Mouse (Mus musculus) limb, embryonic 15.5 days (tissue): ENCODE data around the gene C4b. TPM values are rescaled to one million over a fixed set of nuclear protein-coding genes. Genes with fewer than 3 reads are reported as not detected.

Experiments used
- ATAC-seq: fragments of 200-750 bp; cut with Nextera tagmentation; 2 replicates; pipeline ENCODE4 v1.8.0; 2017; ENCODE audit warnings: low read depth, moderate TSS enrichment; ENCODE audit not compliant: insufficient number of reproducible peaks, low FRiP score, low TSS enrichment
- H3K27ac ChIP-seq: fragments of 300-500 bp; sonication (generic); 2 replicates; pipeline ENCODE4 v1.5.1; 2015; ENCODE audit warnings: moderate library complexity, mild to moderate bottlenecking, inconsistent platforms
- H3K27me3 ChIP-seq: fragments of 300-500 bp; sonication (generic); 2 replicates; pipeline ENCODE4 v1.6.1; 2015; ENCODE audit warnings: inconsistent platforms
- H3K36me3 ChIP-seq: fragments of 300-500 bp; sonication (generic); 2 replicates; pipeline ENCODE4 v1.6.1; 2015; ENCODE audit warnings: inconsistent platforms
- H3K4me1 ChIP-seq: fragments of 300-500 bp; sonication (generic); 2 replicates; pipeline ENCODE4 v1.6.1; 2015; ENCODE audit warnings: inconsistent platforms
- H3K4me2 ChIP-seq: fragments of 300-500 bp; sonication (generic); 2 replicates; pipeline ENCODE4 v1.6.1; 2015; ENCODE audit warnings: mild to moderate bottlenecking, inconsistent platforms
- H3K4me3 ChIP-seq: fragments of 300-500 bp; sonication (generic); 2 replicates; pipeline ENCODE4 v1.5.1; 2015; ENCODE audit warnings: mild to moderate bottlenecking, inconsistent platforms
- H3K9ac ChIP-seq: fragments of 300-500 bp; sonication (generic); 2 replicates; pipeline ENCODE4 v1.6.1; 2015; ENCODE audit warnings: inconsistent platforms
- H3K9me3 ChIP-seq: fragments of 300-500 bp; sonication (generic); 2 replicates; pipeline ENCODE4 v1.6.1; 2016; ENCODE audit warnings: inconsistent platforms
- whole genome bisulfite sequencing: fragments of 180-500 bp; shearing (Covaris S2); methylation state at CpG from one replicate; pipeline ENCODE4 v1.1.7; 2015; 5-methylcytosine and 5-hydroxymethylcytosine counted together
- microRNA-seq: library from miRNA; unstranded; fragments of <30 nt; microRNA quantifications from one replicate; pipeline ENCODE4, GENCODE M21; 2016
- polyA plus RNA-seq: library from polyadenylated mRNA; unstranded; fragments of >200 nt; fragmentation: Nextera tagmentation; extraction: Ambion mirVana; gene quantifications from 2 replicates; pipeline ENCODE4 v1.2.1, GENCODE M21; 2015

The C4b gene
- polyA plus RNA-seq, 1 experiment from 2014 or later: 1.5 TPM

- no peak for ATAC-seq
- 72% methylated on average over 24 of the region's 26 CpGs for WGBS
- H3K36me3 ChIP-seq: no peaks in the 10 kb centered on the region
- H3K27me3 ChIP-seq: peaks cover 57% of the 10 kb centered on the region
- H3K4me1 ChIP-seq: peaks cover 27% of the 10 kb centered on the region
- H3K4me3 ChIP-seq: no peak overlapping the region
- H3K9ac ChIP-seq: no peak overlapping the region
- H3K4me2 ChIP-seq: no peak overlapping the region
- H3K27ac ChIP-seq: no peak overlapping the region
- no peaks in the 10 kb centered on the region for H3K9me3 ChIP-seq
These were observed 63.5 kb downstream of the C4b start for GRCm38 (mm10) chr17:34680191-34680590.

Small RNA genes lying within 50 kb of the gene (microRNA-seq; reads per million reads assigned to microRNA genes)
- gene Gm27471: not detected

Other genes with a start within 250 kb of the C4b start
- not detected in 2 replicates for gene Btnl6, start 226.5 kb downstream of the C4b start, polyA plus RNA-seq
- gene Notch4, start 179.6 kb downstream of the C4b start, polyA plus RNA-seq: 3.4 and 5.9 TPM in 2 replicates
- gene Gpsm3, start 154.1 kb downstream of the C4b start, polyA plus RNA-seq: 7.2 and 10.1 TPM in 2 replicates
- 9.6 and 9.8 TPM in 2 replicates for gene Pbx2, start 152.6 kb downstream of the C4b start, polyA plus RNA-seq
- 2.0 and 2.5 TPM in 2 replicates for gene Ager, start 146.0 kb downstream of the C4b start, polyA plus RNA-seq
- gene Rnf5, start 140.2 kb downstream of the C4b start, polyA plus RNA-seq: 107 and 111 TPM in 2 replicates
- 45.8 and 50.6 TPM in 2 replicates for gene Agpat1, start 139.6 kb downstream of the C4b start, polyA plus RNA-seq
- gene Egfl8, start 127.9 kb downstream of the C4b start, polyA plus RNA-seq: 8.3 and 13.4 TPM in 2 replicates
- 26.8 and 29.9 TPM in 2 replicates for gene Ppt2, start 115.4 kb downstream of the C4b start, polyA plus RNA-seq
- gene Prrt1, start 114.3 kb downstream of the C4b start, polyA plus RNA-seq: 0.46 and 0.60 TPM in 2 replicates
- 15.5 and 17.1 TPM in 2 replicates for gene Fkbpl, start 99.1 kb downstream of the C4b start, polyA plus RNA-seq
- 85.4 and 88.3 TPM in 2 replicates for gene Atf6b, start 96.7 kb downstream of the C4b start, polyA plus RNA-seq
- gene Tnxb, start 73.3 kb downstream of the C4b start, polyA plus RNA-seq: 1.9 and 4.2 TPM in 2 replicates
- gene Cyp21a1, start 60.7 kb upstream of the C4b start, polyA plus RNA-seq: 0.12 and 0.25 TPM in 2 replicates
- gene Stk19, start 93.1 kb upstream of the C4b start, polyA plus RNA-seq: 26.1 and 29.3 TPM in 2 replicates
- gene Dxo, start 93.1 kb upstream of the C4b start, polyA plus RNA-seq: 62.1 and 65.8 TPM in 2 replicates
- gene Skiv2l, start 106.3 kb upstream of the C4b start, polyA plus RNA-seq: 47.2 and 47.4 TPM in 2 replicates
- gene Nelfe, start 106.5 kb upstream of the C4b start, polyA plus RNA-seq: 90.1 and 96.4 TPM in 2 replicates
- 2.8 and 3.6 TPM in 2 replicates for gene Cfb, start 118.6 kb upstream of the C4b start, polyA plus RNA-seq
- gene Zbtb12, start 135.6 kb upstream of the C4b start, polyA plus RNA-seq: 1.7 and 2.8 TPM in 2 replicates
- gene Gm20547, start 138.2 kb upstream of the C4b start, polyA plus RNA-seq: not detected in 2 replicates
- gene C2, start 154.4 kb upstream of the C4b start, polyA plus RNA-seq: 4.6 and 5.2 TPM in 2 replicates
- gene Ehmt2, start 154.6 kb upstream of the C4b start, polyA plus RNA-seq: 64.6 and 78.1 TPM in 2 replicates
- 0.17 TPM in 1 of 2 replicates, not detected in the other for gene Slc44a4, start 170.6 kb upstream of the C4b start, polyA plus RNA-seq
- gene Neu1, start 187.4 kb upstream of the C4b start, polyA plus RNA-seq: 20.1 and 20.5 TPM in 2 replicates
- gene Hspa1b, start 215.4 kb upstream of the C4b start, polyA plus RNA-seq: 3.3 and 3.6 TPM in 2 replicates
- not detected in 2 replicates for gene Gm20481, start 226.0 kb upstream of the C4b start, polyA plus RNA-seq
- gene Hspa1a, start 228.3 kb upstream of the C4b start, polyA plus RNA-seq: 31.7 and 32.0 TPM in 2 replicates
- 0.46 and 0.65 TPM in 2 replicates for gene Hspa1l, start 228.8 kb upstream of the C4b start, polyA plus RNA-seq
- gene Lsm2, start 238.0 kb upstream of the C4b start, polyA plus RNA-seq: 143 and 159 TPM in 2 replicates